Mouse (Mus musculus): ENCODE measurements at regions not wholly inside any gene's neighbourhood (a gene's known extent, or its start where the extent isn't known, plus 50 kb on each side); places are given as distances from the start of the nearest gene placed in this dataset.
"Not testable (repeated sequence)": the region's sequence is repeated elsewhere in the genome, so short reads cannot be mapped to it uniquely, and the experiment has no call there.

DNA sequence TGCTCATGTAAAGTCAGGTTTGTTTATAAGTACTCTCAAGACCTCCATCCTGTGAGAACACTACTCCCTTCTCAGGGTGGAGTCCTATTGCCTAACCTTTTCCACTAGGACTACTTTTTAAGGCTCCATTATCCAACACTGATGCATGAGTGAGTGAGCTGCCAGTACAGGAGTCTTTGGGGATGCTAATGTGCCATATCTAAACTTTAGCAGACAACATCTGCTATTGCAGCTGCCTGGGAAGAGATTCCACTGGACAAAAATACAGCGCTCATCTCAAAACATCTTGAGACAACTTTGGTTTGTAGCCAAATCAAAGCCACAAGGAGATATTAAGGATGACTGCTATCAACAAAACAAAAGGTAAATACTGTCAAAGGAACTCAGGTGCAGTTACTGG, 52.3 kb upstream of the Gm10985 start:
- H3K4me3 ChIP-seq, result no peak overlapping the region
- TF ChIP-seq CTCF (IDR thresholded peaks at IDR 0.05), result no peak
- no peak overlapping the region for H3K27ac ChIP-seq
- no peak for DNase-seq (ENCODE audit: extremely low spot score in 1 of 2, low spot score in 2 of 2)
- intact Hi-C loops (cut with DNase I), result no loop called here

- intact Hi-C loops (cut with DNase I), result no loop called here
- no peak for DNase-seq (ENCODE audit: extremely low spot score in 1 of 2, low spot score in 2 of 2)
- no peak for TF ChIP-seq CTCF (IDR thresholded peaks at IDR 0.05)
Observed at GRCm38 (mm10) chr3:53789706-53790105, 55.2 kb upstream of the Gm10985 start.

GRCm38 (mm10) chr3:53785201-53785600, 59.7 kb upstream of the Gm10985 start:
- no peak overlapping the region for H3K27ac ChIP-seq
- no peak for DNase-seq (ENCODE audit: extremely low spot score in 1 of 2, low spot score in 2 of 2)
- no peak for TF ChIP-seq CTCF (IDR thresholded peaks at IDR 0.05)
- intact Hi-C loops (cut with DNase I), result no loop called here
- no peak overlapping the region for H3K4me3 ChIP-seq

More at GRCm38 (mm10) chr3:53789706-53790105, 55.2 kb upstream of the Gm10985 start:
- Histone ChIP-seq H3K4me3 (no peak overlapping the region), H3K27ac (no peak overlapping the region)

GRCm38 (mm10) chr3:53776668-53777067, 68.2 kb upstream of the Gm10985 start:
- Histone ChIP-seq H3K27ac (no peak overlapping the region), H3K4me3 (no peak overlapping the region)
- intact Hi-C loops (cut with DNase I), result no loop called here
- TF ChIP-seq CTCF (IDR thresholded peaks at IDR 0.05), result no peak
- DNase-seq (ENCODE audit: extremely low spot score in 1 of 2, low spot score in 2 of 2), result peak in 1 of 2 experiments; percentile 14

- no peak overlapping the region for H3K27ac ChIP-seq
- intact Hi-C loops (cut with DNase I), result no loop called here
- TF ChIP-seq CTCF (IDR thresholded peaks at IDR 0.05), result no peak
- DNase-seq (ENCODE audit: extremely low spot score in 1 of 2, low spot score in 2 of 2), result no peak
- no peak overlapping the region for H3K4me3 ChIP-seq
Observed at GRCm38 (mm10) chr3:53767601-53768000, 77.3 kb upstream of the Gm10985 start.

- Histone ChIP-seq H3K4me3 (no peak overlapping the region), H3K27ac (no peak overlapping the region)
- intact Hi-C loops (cut with DNase I), result no loop called here
- DNase-seq (ENCODE audit: extremely low spot score in 1 of 2, low spot score in 2 of 2), result no peak
- no peak for TF ChIP-seq CTCF (IDR thresholded peaks at IDR 0.05)
Observed at GRCm38 (mm10) chr3:53763981-53764380, 80.9 kb upstream of the Gm10985 start.

DNA sequence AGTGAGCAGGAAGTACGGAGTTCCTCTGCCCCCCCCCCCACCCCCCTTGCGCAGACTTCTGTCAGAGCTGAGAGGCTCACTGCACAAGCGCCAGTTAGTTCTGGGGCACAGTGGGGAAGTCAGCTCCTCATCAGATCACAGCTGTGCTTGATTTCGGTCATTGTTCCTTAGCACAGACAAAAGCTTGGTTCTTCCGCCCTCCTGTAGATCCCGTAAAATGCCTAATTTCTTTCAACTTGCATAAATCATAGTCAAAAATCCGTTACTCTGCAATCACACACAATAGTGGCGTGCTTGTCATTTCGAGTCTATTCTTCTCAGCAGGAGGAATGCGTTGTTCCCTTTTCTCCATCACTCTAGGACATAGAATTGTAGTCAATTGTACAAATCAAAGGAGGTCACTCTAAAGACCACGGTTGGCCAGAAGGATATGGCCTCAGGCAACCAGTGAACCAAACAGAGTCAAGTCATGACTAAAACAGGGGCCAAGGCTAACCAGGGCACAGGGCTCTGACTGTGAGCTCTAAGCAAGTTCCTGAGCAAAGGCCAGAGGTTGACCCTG, 83.3 kb upstream of the Gm10985 start:
- intact Hi-C loops (cut with DNase I), result no loop called here
- TF ChIP-seq CTCF (IDR thresholded peaks at IDR 0.05), result no peak; the same call in 1 of the 2 replicates
- Histone ChIP-seq H3K27ac (no peak overlapping the region), H3K4me3 (no peak overlapping the region)
- DNase-seq (ENCODE audit: extremely low spot score in 1 of 2, low spot score in 2 of 2), result no peak

- Histone ChIP-seq H3K4me3 (no peak overlapping the region), H3K27ac (no peak overlapping the region)
- intact Hi-C loops (cut with DNase I), result no loop called here
- DNase-seq (ENCODE audit: extremely low spot score in 1 of 2, low spot score in 2 of 2), result no peak
- no peak for TF ChIP-seq CTCF (IDR thresholded peaks at IDR 0.05)
Observed at GRCm38 (mm10) chr3:53756115-53756853, 88.6 kb upstream of the Gm10985 start.

DNA sequence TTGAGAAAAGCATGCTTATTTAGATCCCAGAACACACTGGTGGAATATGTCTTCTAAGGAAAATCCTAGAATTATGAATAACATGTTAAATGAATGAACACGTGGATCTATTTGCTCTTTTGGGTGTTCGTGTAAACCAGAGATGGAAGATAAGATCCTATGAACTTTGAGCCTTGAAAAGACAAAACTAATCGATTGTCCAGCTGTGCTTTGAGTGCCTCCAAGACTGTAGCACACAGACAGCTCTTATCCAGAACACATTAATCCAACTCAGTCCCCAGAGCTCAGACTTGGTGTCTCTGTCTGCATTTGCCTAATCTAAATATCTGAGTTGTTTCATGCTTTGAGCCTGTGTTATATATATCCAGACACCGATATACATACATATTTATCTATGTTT, 80.0 kb upstream of the Frem2 start:
- H3K4me3 ChIP-seq, result no peak overlapping the region
- no peak for DNase-seq (ENCODE audit: extremely low spot score in 1 of 2, low spot score in 2 of 2)

DNA sequence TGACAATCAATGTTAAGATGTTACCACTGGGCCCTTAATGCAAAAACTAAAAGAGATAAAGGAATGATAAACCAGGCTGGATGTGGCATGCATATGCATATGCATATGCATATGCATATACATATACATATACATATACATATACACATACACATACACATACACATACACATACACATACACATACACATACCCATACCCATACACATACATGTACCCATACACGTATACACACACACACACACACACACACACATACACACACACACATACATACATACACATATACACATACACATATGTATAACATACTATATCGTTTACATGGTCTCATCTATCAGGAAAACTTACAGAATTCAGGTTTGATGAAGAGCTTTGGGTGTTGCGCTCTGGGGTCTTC, 78.5 kb upstream of the Frem2 start:
- DNase-seq (ENCODE audit: extremely low spot score in 1 of 2, low spot score in 2 of 2); H3K4me3 ChIP-seq; H3K27ac ChIP-seq: not testable (repeated sequence)
- intact Hi-C loops (cut with DNase I), result loop anchor here (1.0 to 5.0 kb wide), 5 partner anchors 421 to 957 kb away; partner anchors contain the start of genes Supt20 and Trpc4

More for the DNA sequence above, 80.0 kb upstream of the Frem2 start:
- H3K27ac ChIP-seq, result no peak overlapping the region
- intact Hi-C loops (cut with DNase I), result loop anchor here (5.0 kb wide), 2 partner anchors 935 to 955 kb away; partner anchors contain the start of gene Supt20
- no peak for TF ChIP-seq CTCF (IDR thresholded peaks at IDR 0.05)

DNA sequence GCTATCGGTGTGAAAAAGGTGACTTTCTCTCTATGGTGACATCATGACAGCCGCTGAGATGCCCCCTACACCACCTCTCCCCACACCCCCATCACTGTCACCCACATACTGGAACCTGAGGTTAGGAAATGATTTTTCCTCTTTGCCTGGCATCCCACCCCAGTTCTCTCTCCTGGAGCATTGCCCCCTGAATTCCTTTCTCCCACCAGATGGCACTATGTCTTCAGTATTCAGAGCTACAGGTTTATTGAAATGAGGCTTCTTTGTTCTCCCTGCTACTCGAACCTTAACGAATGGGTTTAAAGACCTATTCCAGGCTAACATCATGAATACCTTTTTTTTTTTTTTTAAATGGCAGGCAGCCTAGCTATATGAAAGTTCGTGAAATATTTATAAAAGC, 78.0 kb upstream of the Frem2 start:
- peak; percentile 24 to 28 for DNase-seq (ENCODE audit: extremely low spot score in 1 of 2, low spot score in 2 of 2)
- intact Hi-C loops (cut with DNase I), result loop anchor here (1.0 to 5.0 kb wide), 5 partner anchors 422 to 957 kb away; partner anchors contain the start of genes Supt20 and Trpc4
- TF ChIP-seq CTCF (IDR thresholded peaks at IDR 0.05), result peak; percentile 66

GRCm38 (mm10) chr3:53730440-53730839, 73.3 kb upstream of the Frem2 start:
- H3K27ac ChIP-seq, result no peak overlapping the region
- TF ChIP-seq CTCF (IDR thresholded peaks at IDR 0.05), result no peak
- intact Hi-C loops (cut with DNase I), result loop anchor here (1.0 kb wide), 2 partner anchors 140 to 204 kb away; no protein-coding TSS in a partner anchor

More for the DNA sequence above, 78.0 kb upstream of the Frem2 start:
- no peak overlapping the region for H3K27ac ChIP-seq
- no peak overlapping the region for H3K4me3 ChIP-seq

More at GRCm38 (mm10) chr3:53730440-53730839, 73.3 kb upstream of the Frem2 start:
- no peak for DNase-seq (ENCODE audit: extremely low spot score in 1 of 2, low spot score in 2 of 2)
- H3K4me3 ChIP-seq, result no peak overlapping the region
